Mouse (Mus musculus) Patski (cell line): ENCODE results near the gene Syf2. TPM values are rescaled to one million over a fixed set of nuclear protein-coding genes. Genes with fewer than 3 reads are reported as not detected.

Experiments used
- ATAC-seq: fragments of 100-300 bp; one replicate; pipeline ENCODE4 v1.8.0; 2021
- CTCF ChIA-PET: fragments of 350-600 bp; sonication (Branson Sonifier 250); formaldehyde crosslinking; loops from one replicate; lab custom pipeline; 2022; ENCODE audit warnings: inconsistent platforms; lab: Charles Lee
- POLR2A ChIA-PET: fragments of 350-600 bp; sonication (Branson Sonifier 250); formaldehyde crosslinking; loops from one replicate; lab custom pipeline; 2022; ENCODE audit warnings: antibody characterized with exemption, inconsistent platforms; lab: Charles Lee
- DNase-seq: peaks from one replicate; pipeline ENCODE4 v3.0.0-alpha.2; 2011; ENCODE audit warnings: low read depth, low spot score
- H3K27me3 ChIP-seq: fragments of 371-371 bp; one replicate; pipeline ENCODE4 v1.5.1; 2021
- CTCF ChIP-seq: fragments of 100-300 bp; IDR thresholded peaks from one replicate; pipeline ENCODE4 v1.5.1; 2021
- in situ Hi-C: fragments of 300-500 bp; cut with MboI; formaldehyde crosslinking; loops from 3 replicates; pipeline ENCODE4 v1.11.1; 2018; ENCODE audit warnings: low pct_unique_long_range_greater_than_20kb, mixed read lengths
- polyA plus RNA-seq: library from polyadenylated mRNA; unstranded; gene quantifications from one replicate; pipeline ENCODE4 v1.2.3, GENCODE M21; 2021

The Syf2 gene
- polyA plus RNA-seq, 1 experiment from 2014 or later: 73.5 TPM

DNA sequence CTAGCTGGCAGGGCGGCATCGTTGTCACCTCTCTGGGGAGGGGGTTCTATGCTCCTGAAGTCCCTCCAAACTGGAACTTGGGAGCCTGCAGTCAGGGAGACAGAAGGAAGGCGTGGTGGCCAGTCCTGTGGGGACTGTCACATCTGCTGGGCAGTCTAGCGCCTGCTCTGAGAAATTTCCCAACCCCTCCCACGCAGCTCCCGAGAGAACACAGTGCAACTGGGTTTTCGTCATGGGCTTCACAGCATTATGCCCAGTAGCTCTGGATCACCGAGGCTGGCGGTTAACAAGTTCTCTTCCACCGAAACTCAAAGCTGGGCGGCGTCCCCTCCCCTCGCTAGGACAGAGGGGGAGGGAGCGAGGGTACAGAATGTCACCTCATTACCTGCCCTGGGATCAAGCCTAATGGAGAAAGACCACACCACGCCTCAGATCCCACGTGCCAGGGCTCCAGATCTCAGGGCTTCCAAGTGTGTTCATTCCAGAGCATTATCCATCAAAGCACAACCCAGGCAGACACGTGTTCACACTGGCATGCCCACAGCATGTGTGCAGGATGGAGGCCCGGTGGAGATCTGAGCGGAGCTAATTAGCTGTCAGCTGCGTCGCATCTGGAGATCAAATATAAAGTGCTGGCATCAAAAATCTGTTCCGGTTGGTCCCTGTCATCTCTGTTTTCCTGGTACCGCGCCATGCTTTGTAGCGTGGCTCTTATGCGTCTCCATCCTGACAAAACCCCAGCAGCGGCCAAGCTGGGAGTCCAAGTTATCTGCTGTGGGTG is 13.2 kb downstream of the Syf2 start:
- DNase-seq (no peak), ATAC-seq (no peak)
- TF ChIP-seq CTCF: no peak
- in situ Hi-C loops: no loop called here
- ChIA-PET CTCF (interaction anchor here (1.2 kb wide), 1 partner anchor 263 kb away, joined by 3 read pairs; no protein-coding TSS in a partner anchor), POLR2A (no interaction called here)
- peaks cover 3% of the 10 kb centered on the region for H3K27me3 ChIP-seq

DNA sequence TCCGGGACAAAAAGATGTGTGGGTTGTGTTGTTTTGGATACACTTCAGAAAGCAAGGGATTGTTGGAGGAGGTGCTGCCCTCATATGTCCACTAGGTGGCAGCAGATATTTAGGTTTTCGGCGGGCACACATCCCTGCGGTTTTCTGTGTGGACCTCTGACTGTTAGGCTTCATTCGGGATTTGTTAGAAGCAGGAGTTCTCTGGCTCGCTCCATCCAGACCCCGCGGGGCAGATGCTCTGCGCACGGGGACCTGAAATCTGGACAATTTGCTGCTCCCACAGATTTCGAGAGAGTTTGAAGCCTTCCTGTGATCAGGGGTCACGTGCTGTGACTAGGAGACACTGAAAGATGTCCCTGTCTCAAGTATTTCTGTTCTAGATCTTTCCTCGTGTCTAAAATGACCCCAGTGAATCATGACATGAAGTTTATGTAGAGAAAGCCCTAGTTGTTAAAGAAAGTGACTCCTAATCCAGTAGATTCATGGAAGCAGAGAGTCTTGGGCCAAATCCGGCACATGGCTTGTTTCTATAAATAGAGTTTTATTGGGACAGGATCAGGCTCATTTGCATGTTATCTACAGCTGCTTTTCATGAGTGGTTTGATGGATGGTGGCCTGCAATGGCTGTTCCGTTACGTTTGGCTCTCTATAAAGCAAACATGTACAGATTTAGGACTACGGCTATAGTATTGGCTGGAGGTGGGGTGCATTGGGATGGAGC is 15.5 kb downstream of the Syf2 start:
- peaks cover 3% of the 10 kb centered on the region for H3K27me3 ChIP-seq
- ATAC-seq (no peak), DNase-seq (no peak)
- in situ Hi-C loops: loop anchor here (5.0 kb wide), 4 partner anchors 121 to 376 kb away; no protein-coding TSS in a partner anchor
- TF ChIP-seq CTCF: peak; percentile 75
- POLR2A ChIA-PET: no interaction called here
- CTCF ChIA-PET: interaction anchor here (0.7 to 1.6 kb wide), 3 partner anchors 10 to 203 kb away, joined by 3 to 6 read pairs (median 3); no protein-coding TSS in a partner anchor

DNA sequence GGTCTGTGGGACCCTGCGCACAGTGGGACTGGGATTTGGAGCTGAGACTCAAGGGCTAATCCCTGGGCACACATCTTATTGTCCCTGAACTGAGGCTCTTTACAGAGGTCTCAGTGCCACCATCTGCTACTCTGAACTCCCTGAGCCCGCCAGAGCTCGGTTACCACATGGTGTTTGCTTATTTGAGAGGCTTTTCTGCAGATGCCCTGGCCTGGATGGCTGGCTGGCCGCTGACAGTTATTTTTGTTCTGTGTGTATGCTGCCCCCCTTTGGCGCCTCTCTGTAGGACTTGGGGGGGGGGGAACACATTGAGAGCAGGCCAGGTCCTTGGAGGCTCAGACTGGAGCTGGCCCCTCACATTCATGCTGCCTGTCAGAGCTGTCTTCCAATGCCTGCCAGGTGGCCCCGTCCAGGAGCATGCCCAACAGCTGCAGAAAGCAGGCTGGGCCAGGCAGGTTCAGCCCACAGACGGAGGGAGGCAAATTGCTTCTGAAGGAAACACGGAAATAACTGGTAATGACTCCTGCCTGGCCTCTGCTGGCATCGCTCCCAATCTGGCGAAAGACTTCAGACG is 19.9 kb downstream of the Syf2 start:
- DNase-seq (no peak), ATAC-seq (no peak)
- CTCF ChIA-PET: no interaction called here
- POLR2A ChIA-PET: no interaction called here
- no peaks in the 10 kb centered on the region for H3K27me3 ChIP-seq
- in situ Hi-C loops: no loop called here
- peak; percentile 9 for TF ChIP-seq CTCF

DNA sequence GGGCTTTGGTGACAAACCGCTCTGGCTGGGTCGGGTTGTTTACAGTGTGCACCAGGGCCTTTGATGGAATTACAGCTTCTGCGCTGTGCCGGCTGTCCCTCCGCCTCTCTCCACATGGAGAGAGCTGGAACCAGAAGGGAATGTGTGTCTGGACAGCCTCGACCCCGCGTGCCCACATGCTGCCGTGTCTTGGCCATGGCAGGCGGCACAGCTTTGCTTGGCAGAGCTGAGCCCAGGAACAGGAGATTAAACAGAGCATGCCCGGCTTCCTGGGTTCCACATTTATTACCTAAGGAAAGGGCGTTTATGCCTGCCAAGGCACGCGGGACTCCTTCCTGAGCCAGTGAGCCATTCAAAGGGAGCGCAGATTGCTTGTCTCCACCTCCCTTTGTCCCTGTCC is 23.8 kb downstream of the Syf2 start:
- ATAC-seq (no peak), DNase-seq (no peak)
- no peak for TF ChIP-seq CTCF
- in situ Hi-C loops: no loop called here
- no peaks in the 10 kb centered on the region for H3K27me3 ChIP-seq
- POLR2A ChIA-PET: no interaction called here
- CTCF ChIA-PET: no interaction called here

DNA sequence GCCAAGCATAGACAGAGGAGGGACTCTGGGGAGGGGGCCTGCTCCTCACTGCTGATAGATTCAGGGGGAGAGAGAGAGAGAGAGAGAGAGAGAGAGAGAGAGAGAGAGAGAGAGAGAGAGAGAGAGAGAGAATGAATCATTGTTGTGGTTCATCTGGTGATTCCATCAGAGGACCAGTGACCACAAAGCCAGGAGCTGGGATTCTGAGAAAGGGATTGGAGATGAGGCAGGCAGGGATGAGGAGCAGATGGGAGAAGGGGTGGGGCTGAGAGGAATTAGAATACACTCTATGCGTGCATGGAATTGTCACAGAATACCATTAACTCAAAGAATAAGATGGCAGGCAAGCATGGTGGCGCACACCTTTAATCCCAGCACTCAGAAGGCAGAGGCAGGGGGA is 24.5 kb downstream of the Syf2 start:
- in situ Hi-C loops: no loop called here
- TF ChIP-seq CTCF: no peak
- ATAC-seq: no peak
- no peaks in the 10 kb centered on the region for H3K27me3 ChIP-seq
- no peak for DNase-seq
- ChIA-PET CTCF (interaction anchor here (0.7 kb wide), 1 partner anchor 196 kb away, joined by 3 read pairs; no protein-coding TSS in a partner anchor), POLR2A (no interaction called here)

DNA sequence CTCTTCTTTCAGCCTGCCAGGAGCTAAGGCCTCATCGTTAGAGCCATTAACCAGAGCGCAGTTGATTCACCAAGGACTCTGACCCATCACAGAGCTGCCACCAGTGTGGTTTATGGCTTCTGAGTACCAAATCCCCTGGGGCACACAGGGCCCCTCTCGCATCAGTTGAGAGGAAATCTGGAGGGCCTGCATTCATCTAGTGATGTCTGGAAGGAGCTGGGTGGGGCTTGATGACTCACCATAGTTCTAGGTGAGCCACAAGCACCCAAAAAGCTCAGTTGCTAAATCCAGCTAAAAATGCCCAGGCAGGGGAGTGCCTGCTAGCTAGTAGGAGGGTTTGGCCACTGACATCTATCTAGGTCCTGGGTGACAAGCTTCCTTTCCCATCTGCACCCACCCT is 25.1 kb downstream of the Syf2 start:
- CTCF ChIA-PET: interaction anchor here (0.7 to 2.3 kb wide), 7 partner anchors 8 to 195 kb away, joined by 3 to 6 read pairs (median 3); no protein-coding TSS in a partner anchor
- in situ Hi-C loops: no loop called here
- no peak for TF ChIP-seq CTCF
- no peak for ATAC-seq
- POLR2A ChIA-PET: no interaction called here
- DNase-seq: no peak
- no peaks in the 10 kb centered on the region for H3K27me3 ChIP-seq

DNA sequence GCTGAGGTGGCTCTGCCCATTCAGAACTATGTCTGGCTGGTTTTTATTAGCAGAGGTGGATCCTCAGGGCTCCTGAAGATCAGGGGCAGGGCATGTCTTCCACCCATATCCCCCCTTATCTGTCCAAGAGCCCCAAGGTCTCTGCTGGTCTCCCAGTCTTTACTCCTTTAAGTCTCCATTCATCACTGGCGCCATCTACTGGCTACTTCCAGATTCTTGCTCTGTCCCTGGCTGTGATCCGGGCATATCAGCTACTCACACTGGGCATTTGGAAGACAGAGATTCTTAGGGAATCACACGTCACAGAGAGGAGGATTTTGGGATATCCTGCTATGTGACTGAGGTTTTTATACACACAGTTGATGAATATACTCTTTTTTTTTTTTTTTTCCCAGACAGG is 25.6 kb downstream of the Syf2 start:
- TF ChIP-seq CTCF: peak; percentile 69
- CTCF ChIA-PET: interaction anchor here (0.8 to 2.3 kb wide), 6 partner anchors 8 to 84 kb away, joined by 3 to 6 read pairs (median 3); no protein-coding TSS in a partner anchor
- POLR2A ChIA-PET: no interaction called here
- in situ Hi-C loops: no loop called here
- DNase-seq (no peak), ATAC-seq (no peak)
- no peaks in the 10 kb centered on the region for H3K27me3 ChIP-seq

DNA sequence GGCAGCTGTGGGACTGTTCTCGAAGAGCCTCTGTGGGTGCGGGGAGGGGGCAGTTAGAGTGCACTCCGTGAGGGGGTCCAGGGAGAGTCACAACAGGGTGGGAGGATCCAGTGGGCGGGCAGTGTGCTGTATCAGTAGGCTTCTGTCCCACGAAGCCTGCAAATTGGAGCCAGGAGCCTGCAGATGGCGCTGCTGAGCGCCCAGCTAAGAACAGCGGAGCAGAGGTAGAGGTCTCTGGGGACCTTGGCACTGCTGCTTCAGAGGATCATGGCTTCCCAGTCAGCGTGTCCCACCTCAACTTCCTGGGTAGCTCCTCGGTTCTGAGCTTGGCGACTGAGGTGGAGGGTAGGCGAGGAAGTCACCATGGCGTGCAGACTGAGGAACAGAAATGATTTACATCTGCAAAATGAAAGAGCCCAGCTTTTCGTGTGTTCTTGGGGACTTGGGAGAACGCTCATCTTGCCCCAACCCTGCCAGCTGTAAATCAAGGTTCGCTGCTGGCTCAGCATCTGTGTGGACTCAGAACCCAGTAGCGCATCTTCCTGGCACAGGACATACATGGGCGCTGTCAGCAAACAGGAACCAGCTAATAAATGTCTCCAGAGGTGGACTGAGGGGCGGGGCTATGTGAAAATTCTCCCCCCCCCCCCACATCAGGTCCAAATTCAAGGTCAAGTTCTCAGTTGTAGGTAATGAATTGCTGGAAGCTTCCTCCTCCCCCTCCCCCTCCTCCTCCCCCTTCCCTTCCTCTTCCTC is 32.5 kb downstream of the Syf2 start:
- DNase-seq: no peak
- TF ChIP-seq CTCF: no peak
- ChIA-PET CTCF (interaction anchor here (1.0 to 1.4 kb wide), 2 partner anchors 8 to 243 kb away, joined by 3 read pairs; no protein-coding TSS in a partner anchor), POLR2A (no interaction called here)
- no peak for ATAC-seq
- H3K27me3 ChIP-seq: no peaks in the 10 kb centered on the region
- in situ Hi-C loops: no loop called here

DNA sequence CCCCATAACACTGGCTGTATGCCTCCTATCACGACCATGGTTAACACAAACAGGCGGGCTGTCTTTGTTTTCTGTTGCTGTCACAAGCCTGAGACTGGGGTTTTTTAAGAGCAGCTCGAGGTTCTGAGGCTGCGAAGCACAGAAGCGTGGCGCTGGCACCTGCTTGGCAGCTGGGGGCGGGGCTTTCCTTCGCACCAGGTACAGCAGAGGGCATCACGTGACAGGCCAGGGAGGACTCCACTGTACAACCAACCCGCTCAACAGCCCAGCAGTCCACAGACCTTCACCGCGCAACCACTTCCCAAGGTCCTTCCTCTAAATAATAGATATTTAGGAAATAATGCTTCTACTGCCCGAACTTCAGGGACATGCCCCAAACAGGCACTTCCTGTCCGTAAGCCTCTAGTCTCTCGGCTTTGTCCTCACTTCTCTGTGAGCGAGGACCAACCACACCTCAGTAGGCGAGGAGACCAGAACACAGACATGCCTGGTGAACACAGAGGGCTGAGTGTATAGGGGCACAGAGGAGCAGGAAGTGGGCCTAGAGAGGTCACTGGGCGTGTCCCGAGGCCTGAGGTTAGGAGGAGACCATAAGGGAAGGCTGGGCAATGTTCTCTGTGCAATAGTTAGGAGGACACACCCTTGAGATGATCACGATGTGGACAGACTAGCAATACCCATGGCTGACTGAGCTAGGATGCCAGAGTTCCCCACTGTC is 37.3 kb downstream of the Syf2 start:
- in situ Hi-C loops: no loop called here
- no peak for TF ChIP-seq CTCF
- DNase-seq (no peak), ATAC-seq (no peak)
- ChIA-PET CTCF (no interaction called here), POLR2A (no interaction called here)
- H3K27me3 ChIP-seq: no peaks in the 10 kb centered on the region

DNA sequence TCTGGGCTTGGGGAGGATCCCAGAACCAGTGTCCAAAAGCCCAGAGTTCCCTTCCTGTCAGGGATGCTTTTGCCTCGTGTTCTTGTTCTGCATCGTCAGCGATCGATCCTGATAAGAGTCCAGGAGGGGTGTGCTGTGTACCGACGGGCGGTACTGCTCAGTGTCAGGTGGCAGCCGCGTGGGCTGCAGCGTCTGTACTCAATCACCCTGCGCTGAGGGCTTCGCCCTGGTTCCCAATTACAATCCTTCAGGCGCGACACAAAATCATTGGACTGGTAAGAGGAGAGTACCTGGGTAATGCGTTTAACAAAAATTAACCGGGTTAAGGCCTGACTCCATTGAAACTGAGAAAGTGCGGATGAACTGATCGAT is 37.9 kb downstream of the Syf2 start:
- ChIA-PET POLR2A (no interaction called here), CTCF (no interaction called here)
- DNase-seq: no peak
- no peak for ATAC-seq
- no peak for TF ChIP-seq CTCF
- in situ Hi-C loops: no loop called here
- H3K27me3 ChIP-seq: no peaks in the 10 kb centered on the region
